Comparison of ENCODE assay signal across 23 mouse cellular contexts in genomic region chr12:105281070-105281469, GRCm38 (mm10). TPM values are rescaled to one million over a fixed set of nuclear protein-coding genes. Genes with fewer than 3 reads are reported as not detected.
A peak's percentile ranks its signal among the peaks of the same experiment; 100 is the strongest.
DNase-seq lines count a peak whose midpoint lies in the region; ATAC-seq and TF ChIP-seq lines count a peak whose summit lies in the region.
"Had no signal": no experiment of that assay in that cellular context is flagged by ENCODE, and none has a peak within 500 bp of the region (broad histone marks: within the 10 kb centered on the region; RNA-seq: fewer than 3 reads in every experiment).

No protein-coding gene starts in this region.

- H3K4me2 ChIP-seq in kidney, embryonic 14.5 days (replicated peaks; ENCODE audit: low read depth, low read length) = no peak overlapping the region
- no peak overlapping the region for H3K4me2 ChIP-seq in lung, embryonic 15.5 days
- H3K4me2 ChIP-seq: embryonic facial prominence, embryonic 12.5 days; forebrain, embryonic 15.5 days; heart, embryonic 13.5 days; neural tube, embryonic 12.5 days had no signal

- 0 out of 2 replicates have a peak, but pooled peaks cover 4% of the 10 kb centered on the region for H3K4me1 ChIP-seq in kidney, embryonic 14.5 days (ENCODE audit: control insufficient read depth, insufficient read depth, low read length)
- H3K4me1 ChIP-seq in lung, embryonic 15.5 days = no peaks in the 10 kb centered on the region
- no peaks in the 10 kb centered on the region for H3K4me1 ChIP-seq in lung, adult 2 months (ENCODE audit: control insufficient read depth, insufficient read depth, low read length)
- H3K4me1 ChIP-seq: embryonic facial prominence, embryonic 12.5 days; forebrain, embryonic 15.5 days; heart, embryonic 13.5 days had no signal

- H3K27me3 ChIP-seq in kidney, embryonic 14.5 days (ENCODE audit: control insufficient read depth, insufficient read depth, low read length) = peaks cover 8% of the 10 kb centered on the region; the same call in 1 of the 2 replicates
- no peaks in the 10 kb centered on the region for H3K27me3 ChIP-seq in lung, embryonic 15.5 days
- H3K27me3 ChIP-seq: embryonic facial prominence, embryonic 12.5 days; forebrain, embryonic 15.5 days; neural tube, embryonic 12.5 days had no signal

- 29% methylated on average over 8 of the region's 8 CpGs for WGBS in kidney, embryonic 14.5 days
- WGBS in lung, embryonic 15.5 days = 20% methylated on average over 8 of the region's 8 CpGs
- 24% methylated on average over 8 of the region's 8 CpGs for WGBS in lung, adult 2 months

- no peak for TF ChIP-seq POLR2A in lung, adult 2 months (IDR thresholded peaks at IDR 0.05; ENCODE audit: borderline replicate concordance, extremely low read depth, low read depth, low read length)

- TF ChIP-seq CTCF in lung, adult 2 months (IDR thresholded peaks at IDR 0.05; ENCODE audit: insufficient read depth, low read length) = no peak

- no peak overlapping the region for H3K27ac ChIP-seq in kidney, embryonic 14.5 days (ENCODE audit: low read depth, low read length)
- no peak overlapping the region for H3K27ac ChIP-seq in lung, embryonic 15.5 days
- H3K27ac ChIP-seq: embryonic facial prominence, embryonic 12.5 days; forebrain, embryonic 15.5 days; heart, embryonic 13.5 days; neural tube, embryonic 12.5 days; stomach, postnatal 0 days had no signal

- DNase-seq in kidney, postnatal 36 days = no peak
- DNase-seq in lung, adult 2 months = no peak
- peak; percentile 62 for DNase-seq in embryo, embryonic 11 days
- peak; percentile 48 for DNase-seq in retina, postnatal 1 day
- no peak for DNase-seq in B cell, adult 2 months
- DNase-seq: adrenal gland, adult 8-10 months; cerebellum, adult 9-11 months; gastrocnemius, postnatal 14 days; heart, adult 18-20 months; liver had no signal

- H3K36me3 ChIP-seq in kidney, embryonic 14.5 days (ENCODE audit: control insufficient read depth, insufficient read depth, low read length) = no peaks in the 10 kb centered on the region
- H3K36me3 ChIP-seq in lung, embryonic 15.5 days = no peaks in the 10 kb centered on the region
- H3K36me3 ChIP-seq: embryonic facial prominence, embryonic 12.5 days; forebrain, embryonic 15.5 days; heart, embryonic 13.5 days; neural tube, embryonic 12.5 days had no signal

- H3K9me3 ChIP-seq in kidney, embryonic 14.5 days (ENCODE audit: control insufficient read depth, low read length) = no peaks in the 10 kb centered on the region
- no peaks in the 10 kb centered on the region for H3K9me3 ChIP-seq in lung, embryonic 15.5 days
- H3K9me3 ChIP-seq: embryonic facial prominence, embryonic 12.5 days; forebrain, embryonic 15.5 days; heart, embryonic 13.5 days; neural tube, embryonic 12.5 days had no signal

- no peak overlapping the region for H3K9ac ChIP-seq in kidney, embryonic 14.5 days (ENCODE audit: low read depth, low read length)
- H3K9ac ChIP-seq in lung, embryonic 15.5 days = no peak overlapping the region
- H3K9ac ChIP-seq: embryonic facial prominence, embryonic 12.5 days; forebrain, embryonic 15.5 days; heart, embryonic 13.5 days; neural tube, embryonic 12.5 days had no signal

- ATAC-seq in kidney, embryonic 14.5 days (ENCODE audit: low FRiP score, low TSS enrichment) = peak; percentile 44; the same call in 1 of the 2 replicates
- ATAC-seq in lung, embryonic 15.5 days (ENCODE audit: borderline replicate concordance, extremely low read depth, low FRiP score, low TSS enrichment) = 0 out of 2 replicates have a peak, but pooled peaks have one; percentile 20
- ATAC-seq: forebrain, embryonic 15.5 days; hindbrain, embryonic 16.5 days; intestine, postnatal 0 days had no signal

- no peak overlapping the region for H3K4me3 ChIP-seq in kidney, embryonic 14.5 days (ENCODE audit: low read length)
- no peak overlapping the region for H3K4me3 ChIP-seq in lung, embryonic 15.5 days
- H3K4me3 ChIP-seq in lung, adult 2 months (replicated peaks; ENCODE audit: extremely low read depth, low read depth, low read length) = no peak overlapping the region
- H3K4me3 ChIP-seq: embryonic facial prominence, embryonic 12.5 days; erythroblast, embryonic 14.5 days; forebrain, embryonic 15.5 days; heart, embryonic 13.5 days; neural tube, embryonic 12.5 days had no signal

RNA-seq across cellular contexts. Expression of gene Tunar, which starts 52.6 kb away (rescaled TPM):
- polyA plus RNA-seq in kidney, embryonic 14.5 days (2014; fragmentation: Nextera tagmentation; extraction: Ambion mirVana) = 0.09 and 0.10 TPM in 2 replicates
- polyA plus RNA-seq in lung, embryonic 15.5 days (2015; fragmentation: Nextera tagmentation; extraction: Ambion mirVana) = 0.19 and 0.30 TPM in 2 replicates
- polyA plus RNA-seq in lung, adult 2 months (2012; rRNA removed) = not detected in 2 replicates
- polyA plus RNA-seq: C2C12; erythroblast, embryonic 14.5 days; heart, embryonic 13.5 days; liver, embryonic 16.5 days; thymus, postnatal 0 days had no signal

RNA-seq across cellular contexts. Expression of gene Tcl1, which starts 58.5 kb away (rescaled TPM):
- not detected in 2 replicates for polyA plus RNA-seq in kidney, embryonic 14.5 days (2014; fragmentation: Nextera tagmentation; extraction: Ambion mirVana)
- not detected in 2 replicates for polyA plus RNA-seq in lung, embryonic 15.5 days (2015; fragmentation: Nextera tagmentation; extraction: Ambion mirVana)
- polyA plus RNA-seq in lung, adult 2 months (2012; rRNA removed) = not detected in 2 replicates
- polyA plus RNA-seq: C2C12; embryonic facial prominence, embryonic 12.5 days; erythroblast, embryonic 14.5 days; forebrain, embryonic 15.5 days; heart, embryonic 13.5 days; hindbrain, embryonic 16.5 days; intestine, postnatal 0 days; liver, embryonic 16.5 days; neural tube, embryonic 12.5 days; stomach, postnatal 0 days; thymus, postnatal 0 days had no signal

Comparison
In these comparisons a context has a peak if more than half of its experiments do, and no peak if none do; other contexts are left out.
1. DNase-seq: peak in embryo, embryonic 11 days (single experiment) and retina, postnatal 1 day (single experiment); none in kidney, postnatal 36 days (0 of 2), lung, adult 2 months (single experiment) and B cell, adult 2 months (0 of 2).